In genomic region chr19:38054149-38054719, GRCm38 (mm10) we compare ENCODE assay signal across 8 mouse cellular contexts. TPM values are rescaled to one million over a fixed set of nuclear protein-coding genes. Genes with fewer than 3 reads are reported as not detected.
DNase-seq lines count a peak whose midpoint lies in the region; ATAC-seq lines count a peak whose summit lies in the region.

No protein-coding gene starts in this region.

- H3K4me1 ChIP-seq in embryonic facial prominence, embryonic 15.5 days = peaks cover 25% of the 10 kb centered on the region
- peaks cover 10% of the 10 kb centered on the region; the same call in 1 of the 2 replicates for H3K4me1 ChIP-seq in stomach, embryonic 15.5 days

- peak overlapping the region; percentile 91 for H3K4me2 ChIP-seq in embryonic facial prominence, embryonic 15.5 days (replicated peaks)
- H3K4me2 ChIP-seq in stomach, embryonic 15.5 days = peak overlapping the region; percentile 73

- WGBS in embryonic facial prominence, embryonic 15.5 days = under 1% methylated on average over 23 of the region's 23 CpGs
- under 1% methylated on average over 23 of the region's 23 CpGs for WGBS in stomach, embryonic 15.5 days

- no peaks in the 10 kb centered on the region for H3K27me3 ChIP-seq in embryonic facial prominence, embryonic 15.5 days
- H3K27me3 ChIP-seq in stomach, embryonic 15.5 days (replicated peaks) = no peaks in the 10 kb centered on the region

- peak overlapping the region; percentile 83 for H3K4me3 ChIP-seq in embryonic facial prominence, embryonic 15.5 days (replicated peaks)
- H3K4me3 ChIP-seq in stomach, embryonic 15.5 days (replicated peaks) = peak overlapping the region; percentile 82

- DNase-seq in ovary, postnatal 14 days (ENCODE audit: low spot score) = peak; percentile 59
- DNase-seq in ovary, postnatal 10 days (ENCODE audit: low spot score) = no peak
- DNase-seq in R1 (ENCODE audit: low read depth, low spot score) = peak; percentile 91
- DNase-seq in heart, postnatal 36 days = peak; percentile 79 to 86
- peak; percentile 47 to 67 for DNase-seq in layer of hippocampus, postnatal 25 days (ENCODE audit: extremely low spot score in 1 of 2, low spot score in 1 of 2)

- ATAC-seq in embryonic facial prominence, embryonic 15.5 days (ENCODE audit: insufficient number of reproducible peaks, low FRiP score, low TSS enrichment, low read depth) = peak; percentile 92
- peak; percentile 70 for ATAC-seq in megakaryocyte progenitor cell, adult 5-6 weeks (replicated peaks; ENCODE audit: poor library complexity)
- ATAC-seq in stomach, embryonic 15.5 days (ENCODE audit: insufficient read depth, low FRiP score, low read depth) = peak; percentile 86

- intact Hi-C loops in heart, postnatal 36 days (cut with DNase I) = loop anchor here (1.0 to 10.0 kb wide), 2 partner anchors 99 to 301 kb away; no protein-coding TSS in a partner anchor

- no peaks in the 10 kb centered on the region for H3K9me3 ChIP-seq in embryonic facial prominence, embryonic 15.5 days (replicated peaks)
- no peaks in the 10 kb centered on the region for H3K9me3 ChIP-seq in stomach, embryonic 15.5 days

- H3K36me3 ChIP-seq in embryonic facial prominence, embryonic 15.5 days = peaks cover 4% of the 10 kb centered on the region
- no peaks in the 10 kb centered on the region for H3K36me3 ChIP-seq in stomach, embryonic 15.5 days

- peak overlapping the region; percentile 55; the same call in 1 of the 2 replicates for H3K27ac ChIP-seq in embryonic facial prominence, embryonic 15.5 days (replicated peaks)
- H3K27ac ChIP-seq in stomach, embryonic 15.5 days = peak overlapping the region; percentile 55

- H3K9ac ChIP-seq in embryonic facial prominence, embryonic 15.5 days = peak overlapping the region; percentile 28; the same call in 1 of the 2 replicates
- no peak overlapping the region for H3K9ac ChIP-seq in stomach, embryonic 15.5 days

RNA-seq across cellular contexts. Expression of gene Cep55, which starts 0.6 kb away (rescaled TPM):
- polyA plus RNA-seq in embryonic facial prominence, embryonic 15.5 days (2015; fragmentation: Nextera tagmentation; extraction: Ambion mirVana) = 17.6 and 18.1 TPM in 2 replicates
- under 1 TPM; 0.44 to 0.46 TPM for total RNA-seq in heart, postnatal 36 days (2021)
- total RNA-seq in layer of hippocampus, postnatal 25 days (2021) = under 1 TPM; 0.35 to 0.76 TPM
- total RNA-seq in megakaryocyte progenitor cell, adult 5-6 weeks (2015) = 46.9 and 58.5 TPM in 2 replicates
- 52.4 and 56.9 TPM in 2 replicates for total RNA-seq in megakaryocyte progenitor cell, adult 5-6 weeks (2017)
- 25.9 and 26.7 TPM in 2 replicates for polyA plus RNA-seq in stomach, embryonic 15.5 days (2015; fragmentation: Nextera tagmentation; extraction: Ambion mirVana)

RNA-seq across cellular contexts. Expression of gene Myof, which starts 10.9 kb away (rescaled TPM):
- 16.2 and 17.4 TPM in 2 replicates for polyA plus RNA-seq in embryonic facial prominence, embryonic 15.5 days (2015; fragmentation: Nextera tagmentation; extraction: Ambion mirVana)
- total RNA-seq in heart, postnatal 36 days (2021) = 10 to 100 TPM; 10.3 to 10.8 TPM
- total RNA-seq in layer of hippocampus, postnatal 25 days (2021) = 1 to 10 TPM; 3.2 to 3.8 TPM
- 3.1 and 3.5 TPM in 2 replicates for total RNA-seq in megakaryocyte progenitor cell, adult 5-6 weeks (2015)
- 0.71 and 1.6 TPM in 2 replicates for total RNA-seq in megakaryocyte progenitor cell, adult 5-6 weeks (2017)
- polyA plus RNA-seq in stomach, embryonic 15.5 days (2015; fragmentation: Nextera tagmentation; extraction: Ambion mirVana) = 14.1 and 15.9 TPM in 2 replicates

RNA-seq across cellular contexts. Expression of gene Ffar4, which starts 42.6 kb away (rescaled TPM):
- 0.12 and 0.32 TPM in 2 replicates for polyA plus RNA-seq in embryonic facial prominence, embryonic 15.5 days (2015; fragmentation: Nextera tagmentation; extraction: Ambion mirVana)
- total RNA-seq in heart, postnatal 36 days (2021) = under 1 TPM in 1 of 2 experiments, not detected in 1; 0.22 TPM
- not detected for total RNA-seq in layer of hippocampus, postnatal 25 days (2021)
- total RNA-seq in megakaryocyte progenitor cell, adult 5-6 weeks (2015) = 0.22 TPM in 1 of 2 replicates, not detected in the other
- 0.24 and 0.33 TPM in 2 replicates for total RNA-seq in megakaryocyte progenitor cell, adult 5-6 weeks (2017)
- polyA plus RNA-seq in stomach, embryonic 15.5 days (2015; fragmentation: Nextera tagmentation; extraction: Ambion mirVana) = 5.3 and 7.0 TPM in 2 replicates

Comparison
In these comparisons a context has a peak if more than half of its experiments do, and no peak if none do; other contexts are left out.
1. RNA of gene Cep55, which starts 0.6 kb away (total RNA-seq): 46.9 to 58.5 TPM in megakaryocyte progenitor cell, adult 5-6 weeks; 0.35 to 0.76 TPM in layer of hippocampus, postnatal 25 days and 0.44 to 0.46 TPM in heart, postnatal 36 days; every median in the first group is over 10 times any median in the second.
2. Peak in every context shown above with its lines, with median percentiles within 50 percentile points of each other: ATAC-seq.